20 mouse cellular contexts compared by ENCODE assay signal in the genomic region with DNA sequence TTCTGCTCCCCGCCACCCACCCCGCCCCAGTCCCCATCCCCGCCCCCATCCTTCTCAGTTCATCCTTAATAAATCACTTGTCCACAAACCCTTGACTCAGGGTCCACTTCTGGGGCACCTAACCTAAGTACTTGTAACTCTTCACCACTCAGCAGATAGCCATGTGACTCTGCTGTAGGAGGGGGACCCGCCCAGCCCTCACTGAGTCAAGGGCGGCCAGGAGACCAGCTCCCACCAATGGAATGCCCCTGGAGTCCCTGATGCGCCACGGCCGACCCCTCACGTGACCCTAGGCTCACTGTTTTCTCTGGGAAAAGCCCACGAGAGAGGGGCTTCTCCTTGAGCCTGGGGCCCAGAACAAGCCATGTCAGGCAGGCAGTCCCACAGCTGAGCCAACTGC. TPM values are rescaled to one million over a fixed set of nuclear protein-coding genes. Genes with fewer than 3 reads are reported as not detected.
DNase-seq lines count a peak whose midpoint lies in the region; ATAC-seq lines count a peak whose summit lies in the region.
"Had no signal": no experiment of that assay in that cellular context is flagged by ENCODE, and none has a peak within 500 bp of the region (broad histone marks: within the 10 kb centered on the region; RNA-seq: fewer than 3 reads in every experiment).

No protein-coding gene starts in this region.

- DNase-seq in heart, adult 18-20 months: no peak
- DNase-seq in kidney, adult 9 months: no peak
- DNase-seq in midbrain, embryonic 11.5 days (ENCODE audit: low spot score, missing footprints): peak; percentile 64
- DNase-seq in thymus, postnatal 14 days: no peak
- DNase-seq: B cell, adult 2 months; cerebellum, postnatal 10 days; gastrocnemius, postnatal 25 days; layer of hippocampus, adult 9-11 months; right cerebral cortex, postnatal 25 days had no signal

- peaks cover 36% of the 10 kb centered on the region for H3K4me1 ChIP-seq in heart, embryonic 12.5 days (replicated peaks)
- H3K4me1 ChIP-seq in kidney, embryonic 14.5 days (ENCODE audit: control insufficient read depth, insufficient read depth, low read length): peaks cover 35% of the 10 kb centered on the region
- peaks cover 5% of the 10 kb centered on the region for H3K4me1 ChIP-seq in midbrain, embryonic 11.5 days (ENCODE audit: control insufficient read depth, insufficient read depth, low read length)
- peaks cover 4% of the 10 kb centered on the region; the same call in 1 of the 2 replicates for H3K4me1 ChIP-seq in midbrain, embryonic 16.5 days (ENCODE audit: control insufficient read depth, insufficient read depth, low read length)

- no peaks in the 10 kb centered on the region for H3K9me3 ChIP-seq in heart, embryonic 12.5 days (replicated peaks)
- no peaks in the 10 kb centered on the region for H3K9me3 ChIP-seq in kidney, embryonic 14.5 days (ENCODE audit: control insufficient read depth, low read length)
- H3K9me3 ChIP-seq in midbrain, embryonic 11.5 days (ENCODE audit: control insufficient read depth, low read length): no peaks in the 10 kb centered on the region
- H3K9me3 ChIP-seq in midbrain, embryonic 16.5 days (replicated peaks; ENCODE audit: control insufficient read depth, low read length, poor library complexity, severe bottlenecking): no peaks in the 10 kb centered on the region
- H3K9me3 ChIP-seq: G1E; hindbrain, embryonic 12.5 days; limb, embryonic 13.5 days; neural tube, embryonic 13.5 days had no signal

- H3K4me3 ChIP-seq in heart, embryonic 12.5 days: no peak overlapping the region
- H3K4me3 ChIP-seq in kidney, embryonic 14.5 days (ENCODE audit: low read length): no peak overlapping the region
- H3K4me3 ChIP-seq in midbrain, embryonic 11.5 days (ENCODE audit: low read depth, low read length): no peak overlapping the region
- H3K4me3 ChIP-seq in midbrain, embryonic 16.5 days (ENCODE audit: low read depth, low read length): no peak overlapping the region
- H3K4me3 ChIP-seq: hindbrain, embryonic 12.5 days; limb, embryonic 13.5 days; neural tube, embryonic 13.5 days had no signal

- 54% methylated on average over 10 of the region's 10 CpGs for WGBS in heart, embryonic 12.5 days
- 28% methylated on average over 10 of the region's 10 CpGs for WGBS in kidney, embryonic 14.5 days
- WGBS in midbrain, embryonic 11.5 days: 74% methylated on average over 10 of the region's 10 CpGs
- WGBS in midbrain, embryonic 16.5 days: 82% methylated on average over 10 of the region's 10 CpGs

- peak overlapping the region; percentile 35 for H3K27ac ChIP-seq in heart, embryonic 12.5 days (ENCODE audit: poor library complexity, severe bottlenecking)
- peak overlapping the region; percentile 3; the same call in 1 of the 2 replicates for H3K27ac ChIP-seq in kidney, embryonic 14.5 days (ENCODE audit: low read depth, low read length)
- H3K27ac ChIP-seq in midbrain, embryonic 11.5 days (ENCODE audit: low read depth, low read length): no peak overlapping the region
- no peak overlapping the region for H3K27ac ChIP-seq in midbrain, embryonic 16.5 days (ENCODE audit: low read length)
- H3K27ac ChIP-seq: hindbrain, embryonic 12.5 days; limb, embryonic 13.5 days; liver, embryonic 14.5 days; neural tube, embryonic 13.5 days; stomach, postnatal 0 days had no signal

- H3K9ac ChIP-seq in heart, embryonic 12.5 days: no peak overlapping the region
- no peak overlapping the region for H3K9ac ChIP-seq in kidney, embryonic 14.5 days (ENCODE audit: low read depth, low read length)
- no peak overlapping the region for H3K9ac ChIP-seq in midbrain, embryonic 11.5 days (ENCODE audit: low read length)
- no peak overlapping the region for H3K9ac ChIP-seq in midbrain, embryonic 16.5 days (ENCODE audit: low read depth, low read length)
- H3K9ac ChIP-seq: hindbrain, embryonic 12.5 days; limb, embryonic 13.5 days; liver, embryonic 14.5 days; neural tube, embryonic 13.5 days had no signal

- H3K4me2 ChIP-seq in heart, embryonic 12.5 days: no peak overlapping the region
- no peak overlapping the region for H3K4me2 ChIP-seq in kidney, embryonic 14.5 days (replicated peaks; ENCODE audit: low read depth, low read length)
- no peak overlapping the region for H3K4me2 ChIP-seq in midbrain, embryonic 11.5 days
- no peak overlapping the region for H3K4me2 ChIP-seq in midbrain, embryonic 16.5 days (ENCODE audit: low read length)
- H3K4me2 ChIP-seq: hindbrain, embryonic 12.5 days; limb, embryonic 13.5 days; neural tube, embryonic 13.5 days had no signal

- no peaks in the 10 kb centered on the region for H3K36me3 ChIP-seq in heart, embryonic 12.5 days
- no peaks in the 10 kb centered on the region for H3K36me3 ChIP-seq in kidney, embryonic 14.5 days (ENCODE audit: control insufficient read depth, insufficient read depth, low read length)
- H3K36me3 ChIP-seq in midbrain, embryonic 11.5 days (ENCODE audit: control insufficient read depth, insufficient read depth, low read length): no peaks in the 10 kb centered on the region
- no peaks in the 10 kb centered on the region for H3K36me3 ChIP-seq in midbrain, embryonic 16.5 days (ENCODE audit: control insufficient read depth, insufficient read depth, low read length)
- H3K36me3 ChIP-seq: hindbrain, embryonic 12.5 days; limb, embryonic 13.5 days; neural tube, embryonic 13.5 days had no signal

- 0 out of 2 replicates have a peak, but pooled peaks have one; percentile 33 for ATAC-seq in heart, embryonic 12.5 days (ENCODE audit: insufficient number of reproducible peaks, low FRiP score)
- peak; percentile 73 for ATAC-seq in kidney, embryonic 14.5 days (ENCODE audit: low FRiP score, low TSS enrichment)
- no peak for ATAC-seq in midbrain, embryonic 11.5 days (ENCODE audit: low FRiP score)
- ATAC-seq in midbrain, embryonic 16.5 days: no peak
- no peak for ATAC-seq in granulocyte monocyte progenitor cell, adult 5-6 weeks (replicated peaks; ENCODE audit: poor library complexity, severe bottlenecking)
- ATAC-seq: forebrain, embryonic 14.5 days had no signal

- H3K27me3 ChIP-seq in heart, embryonic 12.5 days (replicated peaks): no peaks in the 10 kb centered on the region
- no peaks in the 10 kb centered on the region for H3K27me3 ChIP-seq in kidney, embryonic 14.5 days (ENCODE audit: control insufficient read depth, insufficient read depth, low read length)
- H3K27me3 ChIP-seq in midbrain, embryonic 11.5 days (ENCODE audit: control insufficient read depth, insufficient read depth, low read length): no peaks in the 10 kb centered on the region; the same call in 1 of the 2 replicates
- no peaks in the 10 kb centered on the region for H3K27me3 ChIP-seq in midbrain, embryonic 16.5 days (ENCODE audit: control insufficient read depth, insufficient read depth, low read depth, low read length)
- H3K27me3 ChIP-seq: hindbrain, embryonic 12.5 days; limb, embryonic 13.5 days; neural tube, embryonic 13.5 days had no signal

RNA-seq across cellular contexts. Expression of a gene that starts 21.7 kb away (rescaled TPM):
- 43.2 and 45.3 TPM in 2 replicates for polyA plus RNA-seq in heart, embryonic 12.5 days (2016; fragmentation: Nextera tagmentation; extraction: Ambion mirVana)
- total RNA-seq in heart, adult 18-20 months (2021): 100 to 1,000 TPM; 101 to 149 TPM
- 37.4 and 45.6 TPM in 2 replicates for polyA plus RNA-seq in kidney, embryonic 14.5 days (2014; fragmentation: Nextera tagmentation; extraction: Ambion mirVana)
- 16.1 and 17.4 TPM in 2 replicates for polyA plus RNA-seq in midbrain, embryonic 11.5 days (2014; fragmentation: Nextera tagmentation; extraction: Ambion mirVana)
- 115 and 148 TPM in 2 replicates for polyA plus RNA-seq in midbrain, embryonic 16.5 days (2015; fragmentation: Nextera tagmentation; extraction: Ambion mirVana)
- 8.2 and 9.8 TPM in 2 replicates for total RNA-seq in granulocyte monocyte progenitor cell, adult 5-6 weeks (2014; fragmentation: Nextera tagmentation)
- total RNA-seq in granulocyte monocyte progenitor cell, adult 5-6 weeks (2017): 1.3 and 3.2 TPM in 2 replicates

RNA-seq across cellular contexts. Expression of a gene that starts 36.6 kb away (rescaled TPM):
- polyA plus RNA-seq in heart, embryonic 12.5 days (2016; fragmentation: Nextera tagmentation; extraction: Ambion mirVana): 406 and 412 TPM in 2 replicates
- 10 to 100 TPM; 74.9 to 89.9 TPM for total RNA-seq in heart, adult 18-20 months (2021)
- 691 and 760 TPM in 2 replicates for polyA plus RNA-seq in kidney, embryonic 14.5 days (2014; fragmentation: Nextera tagmentation; extraction: Ambion mirVana)
- polyA plus RNA-seq in midbrain, embryonic 11.5 days (2014; fragmentation: Nextera tagmentation; extraction: Ambion mirVana): 899 and 948 TPM in 2 replicates
- 425 and 475 TPM in 2 replicates for polyA plus RNA-seq in midbrain, embryonic 16.5 days (2015; fragmentation: Nextera tagmentation; extraction: Ambion mirVana)
- 474 and 486 TPM in 2 replicates for total RNA-seq in granulocyte monocyte progenitor cell, adult 5-6 weeks (2014; fragmentation: Nextera tagmentation)
- 734 and 859 TPM in 2 replicates for total RNA-seq in granulocyte monocyte progenitor cell, adult 5-6 weeks (2017)

RNA-seq across cellular contexts. Expression of a gene that starts 44.9 kb away (rescaled TPM):
- polyA plus RNA-seq in heart, embryonic 12.5 days (2016; fragmentation: Nextera tagmentation; extraction: Ambion mirVana): 0.13 TPM in 1 of 2 replicates, not detected in the other
- total RNA-seq in heart, adult 18-20 months (2021): under 1 TPM in 1 of 2 experiments, not detected in 1; 0.69 TPM
- polyA plus RNA-seq in kidney, embryonic 14.5 days (2014; fragmentation: Nextera tagmentation; extraction: Ambion mirVana): 0.39 TPM in 1 of 2 replicates, not detected in the other
- polyA plus RNA-seq in midbrain, embryonic 11.5 days (2014; fragmentation: Nextera tagmentation; extraction: Ambion mirVana): 0.22 and 0.44 TPM in 2 replicates
- 0.08 and 0.17 TPM in 2 replicates for polyA plus RNA-seq in midbrain, embryonic 16.5 days (2015; fragmentation: Nextera tagmentation; extraction: Ambion mirVana)
- total RNA-seq in granulocyte monocyte progenitor cell, adult 5-6 weeks (2014; fragmentation: Nextera tagmentation): 318 and 350 TPM in 2 replicates
- total RNA-seq in granulocyte monocyte progenitor cell, adult 5-6 weeks (2017): 315 and 369 TPM in 2 replicates
- polyA plus RNA-seq: forebrain, embryonic 14.5 days had no signal

Comparison
In these comparisons a context has a peak if more than half of its experiments do, and no peak if none do; other contexts are left out.
1. ATAC-seq: peak in heart, embryonic 12.5 days (single experiment) and kidney, embryonic 14.5 days (single experiment); none in midbrain, embryonic 11.5 days (single experiment), midbrain, embryonic 16.5 days (single experiment) and granulocyte monocyte progenitor cell, adult 5-6 weeks (single experiment).
2. H3K27ac ChIP-seq: peak in heart, embryonic 12.5 days (single experiment) and kidney, embryonic 14.5 days (single experiment); none in midbrain, embryonic 11.5 days (single experiment) and midbrain, embryonic 16.5 days (single experiment).